Mouse (Mus musculus): ENCODE measurements around the gene Slc3a1.

Slc3a1 gene

DNA sequence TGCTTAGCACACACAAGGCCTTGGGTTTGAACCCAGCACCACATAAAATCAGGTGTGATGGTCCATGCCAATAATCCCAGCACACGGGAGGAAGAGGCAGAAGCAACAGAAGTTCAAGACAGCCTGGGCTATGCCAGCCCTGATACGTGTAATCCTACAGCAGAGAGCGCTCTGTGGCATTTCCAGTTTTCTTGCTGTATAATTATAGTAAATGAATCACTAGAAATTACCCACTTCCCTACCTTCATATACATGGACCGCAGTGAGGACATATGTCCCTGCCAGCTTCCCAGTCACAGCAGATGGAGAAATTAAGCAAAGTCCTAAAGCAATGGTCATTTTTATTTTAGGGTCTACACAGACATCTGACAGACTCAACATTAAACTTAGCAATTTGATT, 45.9 kb downstream of the Slc3a1 start:
- in situ Hi-C loops (cut with MboI; ENCODE audit: low pct_unique_long_range_greater_than_20kb in 1 of 2, low sequenced_read_pairs in 2 of 2, unreplicated experiment in 1 of 2): no loop called here

DNA sequence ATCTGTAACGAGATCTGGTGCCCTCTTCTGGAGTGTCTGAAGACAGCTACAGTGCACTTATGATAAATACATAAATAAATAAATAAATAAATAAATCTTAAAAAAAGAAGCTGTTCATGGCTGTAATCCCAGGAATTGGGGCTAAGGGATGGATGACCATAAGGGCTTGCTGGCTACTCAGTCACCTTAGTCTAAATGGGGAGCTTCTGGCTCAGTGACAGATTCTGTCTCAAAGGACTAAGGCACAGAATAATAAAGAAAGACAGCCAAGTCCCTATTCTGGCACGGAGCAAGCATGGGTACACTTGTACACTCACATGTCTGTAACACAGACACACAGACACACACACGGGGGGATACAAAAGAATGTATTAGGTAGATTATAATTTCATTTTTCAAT, 51.1 kb downstream of the Slc3a1 start:
- in situ Hi-C loops (cut with MboI; ENCODE audit: low pct_unique_long_range_greater_than_20kb in 1 of 2, low sequenced_read_pairs in 2 of 2, unreplicated experiment in 1 of 2): no loop called here

DNA sequence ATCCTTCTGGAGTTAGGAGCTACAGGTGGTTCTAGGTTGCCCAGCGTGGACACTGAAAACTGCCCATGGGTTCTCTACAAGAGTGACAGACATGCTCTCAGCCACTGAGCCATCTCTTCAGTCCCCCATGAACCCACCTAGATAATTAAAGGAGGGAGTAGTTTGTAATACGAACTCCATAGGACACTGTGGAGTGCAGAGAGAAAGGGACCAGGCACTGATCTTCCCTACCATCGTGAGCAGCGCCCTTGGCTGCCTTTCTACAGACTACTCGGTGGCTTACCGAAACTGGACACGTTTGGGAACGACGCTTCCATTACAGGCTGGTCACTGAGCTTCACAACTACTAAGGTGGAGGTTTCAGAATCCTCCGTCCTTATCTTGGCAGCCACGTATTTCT, 52.6 kb downstream of the Slc3a1 start:
- in situ Hi-C loops (cut with MboI; ENCODE audit: low pct_unique_long_range_greater_than_20kb in 1 of 2, low sequenced_read_pairs in 2 of 2, unreplicated experiment in 1 of 2): no loop called here

DNA sequence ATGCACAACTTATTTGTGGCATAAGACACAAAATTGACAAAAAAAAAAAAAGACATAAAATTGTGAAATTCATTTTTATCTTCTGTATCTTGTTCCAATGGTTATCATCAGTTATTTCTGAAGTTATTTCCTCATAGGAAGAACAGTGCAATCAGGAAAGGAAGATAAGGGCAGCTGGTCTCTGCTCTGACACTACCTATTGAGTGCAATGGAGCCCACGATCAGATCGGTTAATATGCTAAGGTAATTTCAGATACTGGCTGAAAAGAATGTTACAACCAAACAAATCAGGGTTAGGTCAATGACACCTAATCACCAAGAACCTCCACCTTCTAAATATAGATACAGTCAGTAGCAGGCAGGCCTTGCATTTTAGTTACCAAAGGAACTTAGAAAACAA, 57.2 kb downstream of the Slc3a1 start:
- in situ Hi-C loops (cut with MboI; ENCODE audit: low pct_unique_long_range_greater_than_20kb in 1 of 2, low sequenced_read_pairs in 2 of 2, unreplicated experiment in 1 of 2): no loop called here

DNA sequence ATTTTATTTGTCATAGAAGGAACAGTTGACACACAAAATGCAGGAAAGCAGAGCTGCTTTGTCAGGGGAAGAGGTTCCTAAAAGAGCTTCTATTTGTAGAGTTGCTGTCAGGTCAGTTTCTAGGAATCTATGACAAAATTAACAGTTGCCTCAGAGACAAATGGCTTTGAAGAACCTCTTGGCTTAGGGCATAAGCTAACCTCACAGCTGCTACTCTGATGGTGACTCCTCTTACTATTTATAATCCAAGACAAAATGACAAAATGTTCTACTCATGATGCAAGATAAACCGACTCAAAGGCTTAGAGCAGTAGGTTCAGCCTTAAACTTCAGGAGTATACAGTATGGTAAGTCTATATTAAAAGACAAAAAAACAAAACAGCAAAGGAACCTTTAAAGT, 58.3 kb downstream of the Slc3a1 start:
- in situ Hi-C loops (cut with MboI; ENCODE audit: low pct_unique_long_range_greater_than_20kb in 1 of 2, low sequenced_read_pairs in 2 of 2, unreplicated experiment in 1 of 2): no loop called here

DNA sequence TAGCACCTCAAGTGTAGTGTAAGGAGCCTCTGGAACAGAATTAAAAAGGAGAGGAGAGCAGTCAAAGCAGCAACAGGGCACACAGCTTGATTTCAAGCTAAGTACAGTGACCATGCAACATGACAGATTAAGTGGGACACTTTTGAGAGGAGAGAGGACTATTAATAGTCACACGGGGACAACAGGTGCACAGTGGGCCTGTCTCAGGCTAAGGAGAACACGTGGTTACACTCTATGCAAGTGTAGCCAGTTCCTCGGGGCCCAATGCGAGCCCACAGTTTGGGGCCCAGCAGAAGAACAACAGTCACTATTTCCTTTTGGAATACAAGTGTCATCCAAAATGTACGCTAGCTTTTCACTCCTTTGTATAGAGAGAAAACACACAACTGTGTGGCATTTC, 59.4 kb downstream of the Slc3a1 start:
- in situ Hi-C loops (cut with MboI; ENCODE audit: low pct_unique_long_range_greater_than_20kb in 1 of 2, low sequenced_read_pairs in 2 of 2, unreplicated experiment in 1 of 2): no loop called here

DNA sequence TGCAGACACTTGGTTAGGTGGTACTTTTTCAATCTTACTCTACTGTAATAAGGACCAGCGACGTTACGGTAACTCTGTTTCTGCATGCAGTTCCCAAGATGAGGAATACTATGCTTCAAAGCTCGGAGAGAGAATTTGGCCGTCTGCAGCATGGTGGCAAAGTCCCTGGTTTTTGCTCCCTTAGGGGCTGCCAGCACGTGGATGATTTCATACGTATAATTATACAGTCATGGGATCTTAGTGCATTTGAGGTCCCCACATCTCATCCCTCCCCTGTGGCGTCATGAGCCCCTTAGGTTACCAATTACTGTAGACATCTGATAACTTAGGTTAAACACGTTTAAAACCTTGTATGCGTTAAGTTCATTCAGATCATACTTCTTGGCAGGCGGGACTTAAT, 60.2 kb downstream of the Slc3a1 start:
- in situ Hi-C loops (cut with MboI; ENCODE audit: low pct_unique_long_range_greater_than_20kb in 1 of 2, low sequenced_read_pairs in 2 of 2, unreplicated experiment in 1 of 2): no loop called here

DNA sequence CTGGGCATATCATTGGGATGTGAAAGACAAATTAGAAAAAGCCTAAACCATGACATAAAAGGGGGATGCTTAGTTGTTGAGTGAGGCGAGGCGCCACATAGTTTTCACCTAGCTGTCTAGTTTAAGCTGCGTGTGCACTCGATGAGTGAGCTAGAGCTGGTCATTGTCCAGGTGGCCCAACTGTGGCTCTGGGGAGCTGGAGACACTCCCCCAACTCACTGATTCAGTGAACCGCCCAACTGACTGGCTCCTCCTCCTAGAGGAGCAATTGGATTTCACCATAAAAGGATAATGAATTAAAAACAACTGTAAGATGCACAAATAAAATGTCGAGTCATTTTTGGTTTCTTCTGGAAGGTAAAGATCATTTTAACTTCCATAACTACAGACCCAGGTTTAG, 60.8 kb downstream of the Slc3a1 start:
- in situ Hi-C loops (cut with MboI; ENCODE audit: low pct_unique_long_range_greater_than_20kb in 1 of 2, low sequenced_read_pairs in 2 of 2, unreplicated experiment in 1 of 2): no loop called here

DNA sequence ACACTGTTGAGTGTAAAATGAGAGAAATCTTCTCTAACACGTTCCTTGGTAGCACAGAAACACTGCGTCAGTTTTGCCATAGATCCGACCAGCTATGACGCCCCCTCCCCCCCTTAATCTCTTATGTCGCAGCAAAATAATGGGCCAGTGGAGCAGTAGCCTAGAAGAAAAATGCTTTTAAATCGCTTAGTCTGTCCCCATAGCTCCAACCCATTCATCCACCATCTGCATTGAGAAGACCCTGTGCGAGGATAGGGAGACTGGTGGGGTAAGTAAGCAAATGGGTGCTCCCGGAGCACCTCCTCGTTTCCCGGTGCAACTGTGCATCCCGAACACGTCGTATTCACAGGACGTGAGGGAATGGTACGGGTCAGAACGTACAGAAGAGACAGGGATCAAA, 61.4 kb downstream of the Slc3a1 start:
- in situ Hi-C loops (cut with MboI; ENCODE audit: low pct_unique_long_range_greater_than_20kb in 1 of 2, low sequenced_read_pairs in 2 of 2, unreplicated experiment in 1 of 2): no loop called here

DNA sequence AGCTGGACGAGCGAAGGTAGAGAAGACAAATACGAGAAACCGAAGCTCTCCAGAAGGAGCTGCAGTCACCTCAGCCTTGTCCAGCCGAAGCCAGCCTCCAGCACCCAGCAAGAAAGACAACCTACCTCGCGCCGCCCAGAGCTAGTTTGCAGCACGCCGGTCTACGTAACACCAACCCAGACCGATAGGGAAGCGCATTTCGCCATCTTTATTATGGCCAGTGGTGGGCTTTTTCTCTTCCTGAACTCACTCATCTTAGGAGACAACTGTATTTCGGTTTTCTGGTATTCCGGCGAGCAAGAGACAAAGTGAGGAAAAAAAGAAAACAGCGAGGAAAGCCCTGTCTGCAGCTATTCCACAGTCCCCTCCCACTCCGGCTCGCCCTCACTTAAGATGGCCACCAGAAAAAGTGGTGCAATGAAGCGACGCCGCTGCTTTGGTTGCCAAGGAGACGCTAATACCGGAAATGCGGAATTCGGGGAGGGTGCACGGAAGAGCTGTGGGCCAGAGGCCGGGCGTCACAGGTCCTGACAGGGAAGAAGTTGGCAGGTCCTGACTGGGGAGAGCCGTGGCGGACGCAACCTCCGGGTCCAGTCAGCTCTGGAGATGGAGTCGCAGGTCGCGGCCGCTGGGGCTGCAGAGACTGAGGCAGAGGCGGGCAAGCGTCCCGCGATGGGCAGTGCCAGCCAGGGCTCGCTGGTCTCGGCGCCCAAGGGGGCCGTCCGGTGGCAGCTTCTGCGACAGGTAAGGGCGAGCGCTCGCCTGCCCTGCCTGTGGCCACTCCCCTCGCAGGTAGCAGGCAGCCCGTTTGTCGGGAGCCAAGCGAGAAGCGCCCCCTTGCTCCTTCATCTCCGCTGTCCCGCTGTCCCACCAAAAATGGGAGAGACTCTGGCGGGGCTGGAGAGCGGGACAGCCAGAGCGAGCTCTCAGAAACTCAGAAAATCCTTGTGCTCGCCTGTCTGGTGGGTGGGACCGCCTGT, 62.2 kb downstream of the Slc3a1 start, which contains the start of the genes Prepl and Camkmt:
TSS of gene Prepl (minus strand) at position 122 of the 980 bp plus-strand sequence.
TSS of gene Camkmt (plus strand) at position 433 of the 980 bp plus-strand sequence.
- in situ Hi-C loops (cut with MboI; ENCODE audit: low pct_unique_long_range_greater_than_20kb in 1 of 2, low sequenced_read_pairs in 2 of 2, unreplicated experiment in 1 of 2): no loop called here

DNA sequence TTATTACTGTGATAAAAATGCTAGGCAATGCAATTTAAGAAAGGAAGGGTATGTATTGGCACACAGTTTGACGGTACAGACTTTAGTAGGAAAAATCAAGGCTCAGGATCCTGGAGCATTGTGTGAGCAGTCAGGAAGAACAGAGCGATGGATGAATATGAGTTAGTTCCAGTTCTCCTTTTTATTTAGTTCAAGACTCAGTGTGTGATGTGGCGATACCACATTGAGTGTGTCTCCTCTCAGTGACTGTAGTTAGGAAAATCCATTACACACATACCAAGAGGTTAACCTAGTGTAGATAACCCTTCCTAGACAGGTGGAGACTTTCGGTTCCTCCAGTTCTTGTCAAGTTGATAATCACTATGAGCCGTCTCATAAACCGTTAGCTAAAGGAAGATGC, 63.6 kb downstream of the Slc3a1 start:
- in situ Hi-C loops (cut with MboI; ENCODE audit: low pct_unique_long_range_greater_than_20kb in 1 of 2, low sequenced_read_pairs in 2 of 2, unreplicated experiment in 1 of 2): no loop called here

DNA sequence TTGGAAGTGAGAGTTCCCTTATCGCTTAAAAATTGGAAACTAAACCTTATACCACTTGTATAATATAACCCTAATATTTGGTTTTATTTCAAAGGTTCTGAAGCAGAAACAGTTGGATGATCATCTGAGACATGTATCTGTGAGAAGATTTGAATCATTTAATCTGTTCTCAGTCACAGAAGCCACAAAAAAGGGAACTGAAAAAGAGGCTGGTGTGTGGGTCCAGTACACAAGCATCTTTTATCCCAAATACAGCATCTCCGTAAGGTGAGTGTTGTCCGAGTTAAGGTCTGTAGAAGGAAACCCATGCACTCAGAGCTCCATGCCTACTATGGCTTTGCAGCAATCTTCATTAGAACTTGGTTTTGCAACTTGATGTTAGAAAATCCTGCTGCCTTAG, 68.2 kb downstream of the Slc3a1 start:
- in situ Hi-C loops (cut with MboI; ENCODE audit: low pct_unique_long_range_greater_than_20kb in 1 of 2, low sequenced_read_pairs in 2 of 2, unreplicated experiment in 1 of 2): no loop called here

DNA sequence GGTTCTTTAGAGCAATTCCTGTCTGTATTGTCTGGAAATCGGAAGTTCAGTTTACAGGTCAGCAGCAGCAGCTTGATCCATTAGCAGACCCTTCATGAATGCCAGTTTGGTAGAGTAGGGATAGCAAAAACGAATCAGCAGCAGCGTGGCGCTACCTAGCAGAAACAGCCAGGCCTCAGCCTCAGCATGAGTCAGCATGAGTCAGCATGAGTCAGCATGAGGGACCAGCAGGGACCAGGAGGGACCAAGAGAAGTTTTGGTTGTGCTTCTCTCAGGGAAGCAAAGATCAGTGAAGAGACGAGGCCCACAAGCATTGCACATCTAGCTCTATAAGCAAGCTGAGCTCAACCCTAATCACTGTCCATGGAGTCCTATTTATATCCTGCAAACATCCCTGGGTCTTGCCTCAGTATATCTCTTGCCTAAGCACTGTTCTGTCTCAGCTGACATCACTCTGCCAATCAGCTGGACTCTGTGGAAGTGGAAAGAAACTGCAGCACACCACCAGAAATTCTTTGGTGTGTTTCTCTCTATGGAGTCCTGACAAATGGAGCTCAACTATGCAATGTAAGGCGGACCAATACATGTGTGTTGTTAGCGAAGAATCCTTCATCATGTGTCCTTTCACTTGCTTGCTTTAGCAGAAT, 70.6 kb downstream of the Slc3a1 start:
- in situ Hi-C loops (cut with MboI; ENCODE audit: low pct_unique_long_range_greater_than_20kb in 1 of 2, low sequenced_read_pairs in 2 of 2, unreplicated experiment in 1 of 2): no loop called here

DNA sequence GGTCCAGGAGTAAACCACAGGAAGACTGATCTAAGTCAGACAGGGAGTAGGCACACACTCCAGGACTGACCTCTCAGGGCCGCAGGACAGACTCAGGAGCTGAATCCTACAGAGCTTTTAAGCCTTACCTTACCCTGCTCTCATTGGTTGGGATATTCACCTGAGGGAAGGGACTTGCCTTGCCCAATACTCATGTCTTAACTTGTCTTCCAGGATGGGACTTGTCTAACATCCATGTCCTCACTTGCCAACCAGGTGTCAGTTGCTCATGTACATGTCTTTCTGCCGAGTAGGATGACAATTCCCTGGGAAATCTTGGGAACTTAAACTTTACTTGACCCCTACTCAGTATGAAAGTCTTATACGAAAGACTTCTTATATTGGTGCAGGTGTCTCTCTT, 72.1 kb downstream of the Slc3a1 start:
- in situ Hi-C loops (cut with MboI; ENCODE audit: low pct_unique_long_range_greater_than_20kb in 1 of 2, low sequenced_read_pairs in 2 of 2, unreplicated experiment in 1 of 2): loop anchor here (25.0 kb wide), 2 partner anchors 362 to 537 kb away; no protein-coding TSS in a partner anchor

DNA sequence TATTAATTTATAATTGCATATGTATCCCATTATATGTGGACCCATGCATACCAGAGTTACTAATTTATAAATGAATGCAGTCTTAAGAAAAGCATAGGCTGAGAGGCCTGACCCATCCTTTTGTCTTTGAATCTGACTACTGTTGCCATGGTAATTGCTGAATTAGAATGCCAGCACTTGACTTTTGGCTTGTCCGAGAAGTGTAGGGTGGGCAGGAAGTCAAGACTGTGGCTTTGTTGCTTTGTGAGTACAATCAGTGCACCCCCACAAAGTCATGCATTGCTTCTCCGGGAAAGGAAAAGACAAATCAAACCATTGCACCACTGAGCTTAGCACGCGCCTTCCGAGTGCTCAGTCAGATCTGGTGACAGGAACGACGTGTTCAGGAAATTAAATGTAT, 73.6 kb downstream of the Slc3a1 start:
- in situ Hi-C loops (cut with MboI; ENCODE audit: low pct_unique_long_range_greater_than_20kb in 1 of 2, low sequenced_read_pairs in 2 of 2, unreplicated experiment in 1 of 2): loop anchor here (25.0 kb wide), 2 partner anchors 361 to 536 kb away; no protein-coding TSS in a partner anchor

DNA sequence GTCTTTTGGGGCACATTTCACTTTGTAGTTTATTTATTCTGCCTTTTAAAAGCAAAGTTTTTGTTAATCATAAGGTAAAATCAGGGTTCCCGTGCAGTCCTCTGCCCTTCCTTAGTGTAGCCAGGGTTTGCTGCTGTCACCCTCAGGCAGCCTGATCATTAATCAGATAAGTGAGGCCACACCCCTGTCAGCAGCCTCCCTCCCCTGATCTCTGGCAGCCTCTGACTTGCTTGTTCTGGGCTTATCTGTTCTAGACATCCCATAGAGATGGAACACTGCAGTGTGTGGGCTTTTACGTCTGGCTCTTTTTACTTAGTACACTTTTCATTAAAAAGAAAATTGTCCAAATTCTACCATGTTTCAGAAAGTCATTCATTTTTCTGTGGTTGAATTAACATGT, 75.1 kb downstream of the Slc3a1 start:
- in situ Hi-C loops (cut with MboI; ENCODE audit: low pct_unique_long_range_greater_than_20kb in 1 of 2, low sequenced_read_pairs in 2 of 2, unreplicated experiment in 1 of 2): loop anchor here (25.0 kb wide), 2 partner anchors 359 to 534 kb away; no protein-coding TSS in a partner anchor

DNA sequence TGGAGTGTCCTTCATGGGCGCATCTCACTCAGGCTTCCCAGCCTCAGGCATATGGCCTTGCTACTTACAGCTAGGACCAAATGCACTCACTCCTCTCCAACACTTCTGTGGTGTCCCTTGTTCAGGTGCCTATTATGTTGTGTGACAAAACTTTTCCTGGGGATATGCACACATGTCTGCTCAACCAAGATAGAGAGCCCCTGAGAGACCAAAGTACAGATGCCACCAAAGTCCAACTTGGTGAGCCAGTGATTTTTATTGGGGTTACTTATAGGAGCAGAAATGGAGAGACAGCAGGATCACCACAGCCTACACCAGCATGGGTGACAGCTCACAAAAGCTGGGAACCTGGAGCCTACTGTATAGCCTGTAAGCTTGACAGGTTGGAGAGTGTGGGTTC, 82.5 kb downstream of the Slc3a1 start:
- in situ Hi-C loops (cut with MboI; ENCODE audit: low pct_unique_long_range_greater_than_20kb in 1 of 2, low sequenced_read_pairs in 2 of 2, unreplicated experiment in 1 of 2): loop anchor here (25.0 kb wide), 2 partner anchors 352 to 527 kb away; no protein-coding TSS in a partner anchor

DNA sequence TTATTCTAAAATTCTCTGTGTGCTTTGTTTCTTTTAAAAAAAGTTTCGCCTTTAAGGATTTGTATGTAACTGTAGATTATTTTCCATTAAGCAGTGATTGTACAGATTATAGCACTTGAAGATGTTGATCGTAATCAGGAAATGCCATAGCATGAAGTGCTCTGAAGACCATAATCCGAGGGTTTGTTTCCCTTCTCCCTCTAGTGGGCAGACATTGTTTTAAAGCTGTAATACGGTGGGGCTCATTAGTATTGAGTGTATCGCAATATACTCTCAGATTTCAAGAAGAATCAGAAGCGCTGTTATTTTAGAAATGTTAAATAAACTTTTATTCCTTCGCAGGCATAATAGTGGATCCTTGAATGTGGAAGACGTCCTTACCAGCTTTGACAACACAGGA, 85.3 kb downstream of the Slc3a1 start:
- in situ Hi-C loops (cut with MboI; ENCODE audit: low pct_unique_long_range_greater_than_20kb in 1 of 2, low sequenced_read_pairs in 2 of 2, unreplicated experiment in 1 of 2): loop anchor here (25.0 kb wide), 2 partner anchors 349 to 524 kb away; no protein-coding TSS in a partner anchor

Data from mouse embryonic stem cell (cell line).